Mouse (Mus musculus) stomach, embryonic 14.5 days (tissue): ENCODE data around the gene Dmrtc2. TPM values are rescaled to one million over a fixed set of nuclear protein-coding genes. Genes with fewer than 3 reads are reported as not detected.

Experiments
- ATAC-seq: fragments of 200-750 bp; cut with Nextera tagmentation; 2 replicates; pipeline ENCODE4 v1.8.0; 2017; ENCODE audit warnings: low read depth, moderate TSS enrichment; ENCODE audit not compliant: insufficient number of reproducible peaks, insufficient read depth, low FRiP score
- H3K27ac ChIP-seq: fragments of 300-500 bp; sonication (generic); 2 replicates; pipeline ENCODE4 v1.5.1; 2014; ENCODE audit warnings: mild to moderate bottlenecking, low read length, moderate library complexity, mixed read lengths
- H3K27me3 ChIP-seq: fragments of 300-500 bp; sonication (generic); 2 replicates; pipeline ENCODE4 v1.6.1; 2014; ENCODE audit warnings: low read length, control low read depth, mixed read lengths; ENCODE audit not compliant: control insufficient read depth, insufficient read depth
- H3K36me3 ChIP-seq: fragments of 300-500 bp; sonication (generic); 2 replicates; pipeline ENCODE4 v1.6.1; 2014; ENCODE audit warnings: mild to moderate bottlenecking, control low read depth, low read length, moderate library complexity, mixed read lengths; ENCODE audit not compliant: control insufficient read depth, insufficient read depth
- H3K4me1 ChIP-seq: fragments of 300-500 bp; sonication (generic); 2 replicates; pipeline ENCODE4 v1.6.1; 2014; ENCODE audit warnings: low read length, control low read depth, mixed read lengths; ENCODE audit not compliant: control insufficient read depth, insufficient read depth
- H3K4me2 ChIP-seq: fragments of 300-500 bp; sonication (generic); replicated peaks from 2 replicates; pipeline ENCODE4 v1.6.1; 2014; ENCODE audit warnings: low read depth, low read length, control low read depth
- H3K4me3 ChIP-seq: fragments of 300-500 bp; sonication (generic); 2 replicates; pipeline ENCODE4 v1.5.1; 2014; ENCODE audit warnings: low read depth, low read length, control low read depth
- H3K9ac ChIP-seq: fragments of 300-500 bp; sonication (generic); replicated peaks from 2 replicates; pipeline ENCODE4 v1.6.1; 2014; ENCODE audit warnings: low read depth, mild to moderate bottlenecking, control low read depth, low read length, moderate library complexity, mixed read lengths
- H3K9me3 ChIP-seq: fragments of 300-500 bp; sonication (generic); 2 replicates; pipeline ENCODE4 v1.6.1; 2016; ENCODE audit warnings: low read depth, low read length, control low read depth; ENCODE audit not compliant: control insufficient read depth
- WGBS: fragments of 180-500 bp; shearing (Covaris S2); extraction: QIAGEN DNeasy Blood & Tissue Kit; methylation state at CpG from one replicate; pipeline ENCODE4 v1.1.7; 2014; 5-methylcytosine and 5-hydroxymethylcytosine counted together
- polyA plus RNA-seq: library from polyadenylated mRNA; unstranded; fragments of >200 nt; fragmentation: Nextera tagmentation; extraction: Ambion mirVana; gene quantifications from 2 replicates; pipeline ENCODE4 v1.2.1, GENCODE M21; 2014

Gene Dmrtc2
- polyA plus RNA-seq, 1 experiment from 2014 or later: not detected

- H3K27me3 ChIP-seq: no peaks in the 10 kb centered on the region
- H3K4me3 ChIP-seq: no peak overlapping the region
- H3K27ac ChIP-seq: no peak overlapping the region
- peaks cover 18% of the 10 kb centered on the region for H3K4me1 ChIP-seq
- no peaks in the 10 kb centered on the region for H3K9me3 ChIP-seq
- no peaks in the 10 kb centered on the region for H3K36me3 ChIP-seq
- no peak for ATAC-seq
- H3K9ac ChIP-seq: no peak overlapping the region
- no peak overlapping the region for H3K4me2 ChIP-seq
- 60% methylated on average over 1 of the region's 1 CpGs for WGBS
Measured at GRCm38 (mm10) chr7:24901842-24902241, 32.0 kb downstream of the Dmrtc2 start.

- Histone ChIP-seq H3K36me3 (no peaks in the 10 kb centered on the region), H3K4me2 (peak overlapping the region; percentile 71), H3K4me3 (peak overlapping the region; percentile 70), H3K9ac (peak overlapping the region; percentile 72), H3K27me3 (no peaks in the 10 kb centered on the region), H3K9me3 (no peaks in the 10 kb centered on the region), H3K27ac (peak overlapping the region; percentile 86), H3K4me1 (peaks cover 22% of the 10 kb centered on the region)
- WGBS: 49% methylated on average over 2 of the region's 2 CpGs
- ATAC-seq: no peak
Measured at GRCm38 (mm10) chr7:24902264-24902629, 32.4 kb downstream of the Dmrtc2 start.

- peaks cover 24% of the 10 kb centered on the region for H3K4me1 ChIP-seq
- peak within 1 kb of the TSS; percentile 86 for H3K27ac ChIP-seq
- H3K4me2 ChIP-seq: peak within 1 kb of the TSS; percentile 71
- no peaks in the 10 kb centered on the region for H3K9me3 ChIP-seq
- peaks cover 2% of the 10 kb centered on the region; the same call in 1 of the 2 replicates for H3K36me3 ChIP-seq
- H3K9ac ChIP-seq: peak within 1 kb of the TSS; percentile 72
- 6% methylated on average over 44 of the region's 68 CpGs for WGBS
- ATAC-seq: peak; percentile 11; the same call in 1 of the 2 replicates
- peak within 1 kb of the TSS; percentile 70 for H3K4me3 ChIP-seq
- no peaks in the 10 kb centered on the region for H3K27me3 ChIP-seq
Measured at GRCm38 (mm10) chr7:24902630-24903443, 33.0 kb downstream of the Dmrtc2 start, which contains the start of gene Arhgef1. Gene Arhgef1, plus strand, starts transcription at chr7:24902912.

- peaks cover 24% of the 10 kb centered on the region for H3K4me1 ChIP-seq
- peak overlapping the region; percentile 71 for H3K4me2 ChIP-seq
- H3K36me3 ChIP-seq: peaks cover 8% of the 10 kb centered on the region
- H3K9me3 ChIP-seq: no peaks in the 10 kb centered on the region
- H3K4me3 ChIP-seq: peak overlapping the region; percentile 70
- H3K27me3 ChIP-seq: no peaks in the 10 kb centered on the region
- peak overlapping the region; percentile 72 for H3K9ac ChIP-seq
- WGBS: 21% methylated on average over 10 of the region's 10 CpGs
- H3K27ac ChIP-seq: peak overlapping the region; percentile 86; the same call in 1 of the 2 replicates
- ATAC-seq: no peak
Measured at GRCm38 (mm10) chr7:24903444-24903825, 33.6 kb downstream of the Dmrtc2 start.

- under 1% methylated on average over 30 of the region's 30 CpGs for WGBS
- peak; percentile 95 for ATAC-seq
Measured at GRCm38 (mm10) chr7:24904070-24904483, 34.2 kb downstream of the Dmrtc2 start.

GRCm38 (mm10) chr7:24904936-24905335, 35.1 kb downstream of the Dmrtc2 start:
- Histone ChIP-seq H3K4me3 (peak overlapping the region; percentile 70), H3K4me1 (peaks cover 24% of the 10 kb centered on the region), H3K27me3 (no peaks in the 10 kb centered on the region), H3K4me2 (peak overlapping the region; percentile 71), H3K36me3 (peaks cover 20% of the 10 kb centered on the region), H3K27ac (no peak overlapping the region), H3K9me3 (no peaks in the 10 kb centered on the region), H3K9ac (peak overlapping the region; percentile 58; the same call in 1 of the 2 replicates)
- 14% methylated on average over 3 of the region's 3 CpGs for WGBS
- ATAC-seq: peak; percentile 16; the same call in 1 of the 2 replicates

More at GRCm38 (mm10) chr7:24904070-24904483, 34.2 kb downstream of the Dmrtc2 start:
- Histone ChIP-seq H3K4me3 (peak overlapping the region; percentile 70), H3K9ac (peak overlapping the region; percentile 58), H3K4me1 (peaks cover 24% of the 10 kb centered on the region), H3K9me3 (no peaks in the 10 kb centered on the region), H3K4me2 (peak overlapping the region; percentile 71), H3K27ac (peak overlapping the region; percentile 66; the same call in 1 of the 2 replicates), H3K36me3 (peaks cover 15% of the 10 kb centered on the region), H3K27me3 (no peaks in the 10 kb centered on the region)

- WGBS: 28% methylated on average over 6 of the region's 6 CpGs
- Histone ChIP-seq H3K27ac (no peak overlapping the region), H3K4me1 (peaks cover 24% of the 10 kb centered on the region), H3K9me3 (no peaks in the 10 kb centered on the region), H3K27me3 (no peaks in the 10 kb centered on the region), H3K4me2 (no peak overlapping the region), H3K36me3 (peaks cover 20% of the 10 kb centered on the region), H3K4me3 (no peak overlapping the region), H3K9ac (no peak overlapping the region)
- no peak for ATAC-seq
Measured at GRCm38 (mm10) chr7:24906551-24906950, 36.7 kb downstream of the Dmrtc2 start.

GRCm38 (mm10) chr7:24907211-24907748, 37.4 kb downstream of the Dmrtc2 start:
- 34% methylated on average over 13 of the region's 13 CpGs for WGBS
- peaks cover 22% of the 10 kb centered on the region for H3K4me1 ChIP-seq
- H3K4me2 ChIP-seq: no peak overlapping the region; the same call in 1 of the 2 replicates
- H3K9ac ChIP-seq: no peak overlapping the region; the same call in 1 of the 2 replicates
- H3K36me3 ChIP-seq: peaks cover 22% of the 10 kb centered on the region
- no peaks in the 10 kb centered on the region for H3K27me3 ChIP-seq
- H3K9me3 ChIP-seq: no peaks in the 10 kb centered on the region
- peak; percentile 29; the same call in 1 of the 2 replicates for ATAC-seq
- no peak overlapping the region for H3K4me3 ChIP-seq
- H3K27ac ChIP-seq: peak overlapping the region; percentile 16; the same call in 1 of the 2 replicates
